Mouse (Mus musculus): ENCODE measurements around the gene Cacng4. TPM values are rescaled to one million over a fixed set of nuclear protein-coding genes. Genes with fewer than 3 reads are reported as not detected.

Gene Cacng4
- polyA plus RNA-seq, 1 experiment from 2014 or later: 0.08 TPM

DNA sequence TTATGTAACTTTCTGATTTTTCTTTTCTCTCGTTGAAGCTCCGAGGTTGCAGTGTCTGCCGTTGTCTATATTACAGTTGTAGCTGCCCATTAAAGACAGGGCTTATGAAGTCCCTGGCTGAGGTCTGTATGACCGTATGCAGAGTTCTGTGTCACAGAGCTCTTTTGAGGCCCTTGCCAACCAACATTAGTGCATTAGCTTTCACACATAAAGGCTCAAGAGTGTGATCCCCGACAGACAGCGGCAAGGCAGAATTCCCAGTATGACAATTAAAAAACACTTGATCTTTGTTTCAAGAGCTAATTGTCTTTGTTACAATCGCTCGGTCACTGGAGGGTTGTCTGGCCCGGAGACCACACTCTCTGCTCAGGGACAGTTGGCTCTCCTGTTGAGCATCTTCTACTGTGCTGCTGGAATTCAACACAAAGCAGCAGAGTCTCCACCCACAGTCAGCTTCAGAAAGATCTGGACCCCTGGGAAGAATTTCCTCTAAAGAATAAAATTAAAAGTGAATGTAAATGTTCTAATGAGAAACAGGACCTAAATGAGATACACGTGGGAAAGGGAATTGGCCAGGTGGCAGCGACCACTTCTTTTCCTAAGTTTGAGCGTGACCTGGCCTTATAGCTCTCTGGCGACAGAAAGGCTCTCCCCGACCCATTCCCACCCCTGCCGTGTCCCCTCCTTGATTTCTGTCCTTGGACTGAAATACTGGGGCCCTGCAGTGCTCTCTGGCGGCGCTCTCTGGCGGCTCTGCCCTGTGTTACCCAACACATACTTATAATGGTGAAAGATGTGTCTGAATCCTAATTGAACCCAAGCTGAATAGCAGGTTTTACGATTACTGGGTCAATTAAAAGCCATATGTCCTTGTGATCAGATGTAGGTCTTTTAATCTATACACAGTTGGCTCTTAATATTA lies 110.6 kb downstream of the Cacng4 start:
- no peak for ATAC-seq (ENCODE audit: insufficient read depth)
- no peaks in the 10 kb centered on the region for H3K9me3 ChIP-seq (replicated peaks)
- H3K27me3 ChIP-seq: no peaks in the 10 kb centered on the region
- WGBS (ENCODE audit: insufficient replicate concordance): 81% methylated on average over 19 of the region's 19 CpGs
- H3K36me3 ChIP-seq (replicated peaks): peaks cover 17% of the 10 kb centered on the region
- H3K9ac ChIP-seq: no peak overlapping the region
- H3K4me2 ChIP-seq: no peak overlapping the region
- no peak overlapping the region for H3K27ac ChIP-seq (replicated peaks)
- H3K4me3 ChIP-seq (replicated peaks): no peak overlapping the region
- peaks cover 2% of the 10 kb centered on the region; the same call in 1 of the 2 replicates for H3K4me1 ChIP-seq (replicated peaks)

DNA sequence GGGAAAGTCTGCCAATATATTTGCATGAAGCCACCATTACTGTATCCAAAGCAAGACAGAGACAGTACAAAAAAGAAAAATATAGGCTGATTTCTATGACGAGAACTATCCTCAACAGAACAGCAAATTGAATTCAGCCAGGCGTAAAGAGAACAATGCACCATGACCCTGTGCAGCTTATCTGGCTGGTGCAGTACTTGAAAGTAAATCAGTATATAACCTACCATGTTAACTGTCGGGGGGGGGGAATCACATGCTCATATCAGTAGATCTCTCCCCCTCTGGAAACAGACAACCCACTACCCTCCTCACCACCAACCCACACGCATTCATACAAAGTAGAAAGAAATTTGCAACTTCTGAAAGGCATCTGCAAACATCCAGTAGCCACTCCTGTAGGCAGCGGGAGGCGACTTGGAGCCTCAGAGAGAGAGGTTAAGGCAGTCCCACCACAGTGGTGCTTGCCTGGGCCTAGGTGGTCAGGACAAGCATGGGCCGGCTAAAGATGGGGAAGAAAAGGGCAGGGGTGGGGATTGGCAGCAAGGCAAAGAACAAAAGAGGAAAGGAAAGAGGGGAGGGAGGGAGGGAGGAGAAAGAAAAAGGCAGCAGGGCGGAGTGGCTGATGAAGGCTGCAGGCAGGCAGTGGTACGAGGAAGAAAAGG lies 111.5 kb downstream of the Cacng4 start:
- WGBS (ENCODE audit: insufficient replicate concordance): 70% methylated on average over 9 of the region's 9 CpGs
- no peaks in the 10 kb centered on the region for H3K4me1 ChIP-seq (replicated peaks)

More for the DNA sequence above, 111.5 kb downstream of the Cacng4 start:
- no peaks in the 10 kb centered on the region for H3K27me3 ChIP-seq
- H3K4me3 ChIP-seq (replicated peaks): no peak overlapping the region
- H3K9me3 ChIP-seq (replicated peaks): no peaks in the 10 kb centered on the region
- H3K27ac ChIP-seq (replicated peaks): no peak overlapping the region
- no peak overlapping the region for H3K4me2 ChIP-seq
- H3K36me3 ChIP-seq (replicated peaks): peaks cover 22% of the 10 kb centered on the region
- ATAC-seq (ENCODE audit: insufficient read depth): no peak
- no peak overlapping the region for H3K9ac ChIP-seq

Other genes with a start within 250 kb of the Cacng4 start
- gene Helz, start 246.6 kb downstream of the Cacng4 start, polyA plus RNA-seq (2015; fragmentation: Nextera tagmentation; extraction: Ambion mirVana): 5.6 and 7.1 TPM in 2 replicates
- 1.2 and 1.3 TPM in 2 replicates for gene Cacng1, start 78.0 kb downstream of the Cacng4 start, polyA plus RNA-seq (2015; fragmentation: Nextera tagmentation; extraction: Ambion mirVana)
- gene Cacng5, start 120.5 kb upstream of the Cacng4 start, polyA plus RNA-seq (2015; fragmentation: Nextera tagmentation; extraction: Ambion mirVana): 0.03 TPM in 1 of 2 replicates, not detected in the other

Measured in liver, embryonic 15.5 days (tissue).